Mouse (Mus musculus): ENCODE results near the gene Lrrc4c.

- TF ChIP-seq EP300 (IDR thresholded peaks at IDR 0.05; ENCODE audit: low read depth) (no peak), CTCF (IDR thresholded peaks at IDR 0.05; ENCODE audit: low read depth) (no peak)
Observed at GRCm38 (mm10) chr2:97138454-97138853, 820.5 kb downstream of the Lrrc4c start.
